Mouse (Mus musculus) olfactory bulb, adult 2 months (tissue): ENCODE measurements around the gene Slc27a1. TPM values are rescaled to one million over a fixed set of nuclear protein-coding genes. Genes with fewer than 3 reads are reported as not detected.

Source experiments
- H3K27ac ChIP-seq: fragments of 200-500 bp; 2 replicates; pipeline ENCODE4 v1.5.1; 2012; ENCODE audit warnings: low read depth, low read length; ENCODE audit not compliant: insufficient read depth
- H3K4me1 ChIP-seq: fragments of 200-500 bp; 2 replicates; pipeline ENCODE4 v1.6.1; 2012; ENCODE audit warnings: low read length; ENCODE audit not compliant: control insufficient read depth, insufficient read depth
- H3K4me3 ChIP-seq: fragments of 200-500 bp; 2 replicates; pipeline ENCODE4 v1.5.1; 2012; ENCODE audit warnings: mild to moderate bottlenecking, low read depth, low read length, moderate library complexity; ENCODE audit not compliant: insufficient read depth
- CTCF ChIP-seq: fragments of 200-500 bp; IDR thresholded peaks from 2 replicates; pipeline ENCODE4 v1.5.1; 2012; ENCODE audit warnings: low read depth, mild to moderate bottlenecking, low read length, moderate library complexity; ENCODE audit not compliant: insufficient read depth
- POLR2A ChIP-seq: fragments of 200-500 bp; IDR thresholded peaks from 2 replicates; pipeline ENCODE4 v1.6.1; 2012; ENCODE audit warnings: mild to moderate bottlenecking, low read depth, low read length, moderate library complexity; ENCODE audit not compliant: insufficient read depth
- WGBS: fragments of 180-500 bp; shearing (Covaris S2); methylation state at CpG from one replicate; pipeline ENCODE4 v1.1.7; 2018; 5-methylcytosine and 5-hydroxymethylcytosine counted together
- polyA plus RNA-seq: library from polyadenylated mRNA; stranded (reverse); fragments of >200 nt; gene quantifications from 2 replicates; pipeline ENCODE4 v1.2.4, GENCODE M21; 2012; ENCODE audit warnings: low replicate concordance; ENCODE audit not compliant: missing spikeins, insufficient read depth, insufficient read length

Slc27a1 gene
- polyA plus RNA-seq, 1 experiment, result not detected

GRCm38 (mm10) chr8:71552770-71553169 lies 15.9 kb upstream of the Slc27a1 start:
- Histone ChIP-seq H3K4me3 (no peak overlapping the region), H3K27ac (no peak overlapping the region), H3K4me1 (no peaks in the 10 kb centered on the region)
- WGBS, result 79% methylated on average over 6 of the region's 6 CpGs
- TF ChIP-seq POLR2A (no peak), CTCF (no peak)

- WGBS, result 61% methylated on average over 6 of the region's 6 CpGs
- Histone ChIP-seq H3K27ac (no peak overlapping the region), H3K4me3 (no peak overlapping the region), H3K4me1 (peaks cover 7% of the 10 kb centered on the region)
- no peak for TF ChIP-seq CTCF
- TF ChIP-seq POLR2A, result no peak
These were observed 14.7 kb upstream of the Slc27a1 start for GRCm38 (mm10) chr8:71554001-71554400.

GRCm38 (mm10) chr8:71554644-71555043 lies 14.0 kb upstream of the Slc27a1 start:
- Histone ChIP-seq H3K27ac (no peak overlapping the region), H3K4me3 (no peak overlapping the region), H3K4me1 (peaks cover 10% of the 10 kb centered on the region)
- 95% methylated on average over 2 of the region's 2 CpGs for WGBS
- TF ChIP-seq POLR2A (no peak), CTCF (no peak)

DNA sequence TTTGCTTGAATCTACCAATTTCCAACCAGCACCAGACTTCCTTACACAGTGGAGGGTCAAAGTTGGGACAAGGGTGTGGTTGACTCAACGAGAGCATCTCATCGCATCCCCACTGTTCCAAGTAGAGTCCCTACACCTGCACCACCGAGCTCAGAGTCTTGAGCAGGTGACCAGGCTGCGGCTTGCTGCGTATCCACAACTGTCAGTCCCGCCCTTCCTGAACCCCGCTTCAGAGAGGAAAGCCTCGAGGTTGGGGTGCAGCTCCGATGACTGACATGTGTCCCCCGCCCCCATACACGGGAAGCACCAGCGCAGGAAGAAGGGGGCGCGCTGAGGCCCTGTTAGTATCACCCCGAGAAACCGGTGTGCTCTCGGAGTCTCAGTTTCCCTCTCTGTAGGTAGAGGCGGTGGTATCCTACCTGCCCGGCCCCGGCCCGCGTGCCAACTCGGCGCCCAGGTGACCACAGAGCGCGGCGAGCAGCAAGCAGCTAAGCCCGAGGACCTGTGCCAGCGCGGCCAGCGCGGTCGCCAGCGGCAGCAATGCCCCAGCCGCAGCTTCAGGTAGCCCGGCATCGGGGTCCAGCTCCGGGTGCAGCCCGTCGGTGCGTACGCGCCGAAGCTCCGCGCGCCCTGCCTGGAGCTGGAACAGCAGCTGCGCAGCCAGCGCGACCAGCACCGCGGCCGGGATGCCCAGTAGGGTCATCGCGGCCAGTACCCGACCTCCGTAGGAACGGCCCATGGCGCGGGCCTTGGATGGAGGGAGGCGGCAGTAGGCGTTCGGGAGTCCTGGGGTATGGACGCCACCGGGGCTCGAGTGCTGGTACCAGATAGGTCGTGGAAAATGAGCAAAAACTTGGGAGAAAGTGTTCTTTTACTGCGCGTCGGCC lies 10.4 kb upstream of the Slc27a1 start, which contains the start of gene Tmem221:
Gene Tmem221 (minus strand): TSS at position 801 of the 887 bp plus-strand sequence.
- TF ChIP-seq POLR2A, result no peak
- TF ChIP-seq CTCF, result no peak
- no peak within 1 kb of the TSS for H3K27ac ChIP-seq
- 6% methylated on average over 70 of the region's 70 CpGs for WGBS
- peaks cover 16% of the 10 kb centered on the region for H3K4me1 ChIP-seq
- peak within 1 kb of the TSS; percentile 2; the same call in 1 of the 2 replicates for H3K4me3 ChIP-seq

- Histone ChIP-seq H3K27ac (no peak overlapping the region), H3K4me3 (0 out of 2 replicates have a peak overlapping the region, but pooled peaks have one; percentile 2), H3K4me1 (peaks cover 16% of the 10 kb centered on the region)
- WGBS, result 5% methylated on average over 24 of the region's 24 CpGs
- TF ChIP-seq POLR2A (no peak), CTCF (no peak)
These were observed 9.6 kb upstream of the Slc27a1 start for GRCm38 (mm10) chr8:71558958-71559690.

GRCm38 (mm10) chr8:71560071-71560470 lies 8.6 kb upstream of the Slc27a1 start:
- TF ChIP-seq POLR2A (no peak), CTCF (no peak)
- no peak overlapping the region for H3K27ac ChIP-seq
- H3K4me3 ChIP-seq, result no peak overlapping the region
- WGBS, result 77% methylated on average over 3 of the region's 3 CpGs
- peaks cover 16% of the 10 kb centered on the region for H3K4me1 ChIP-seq

DNA sequence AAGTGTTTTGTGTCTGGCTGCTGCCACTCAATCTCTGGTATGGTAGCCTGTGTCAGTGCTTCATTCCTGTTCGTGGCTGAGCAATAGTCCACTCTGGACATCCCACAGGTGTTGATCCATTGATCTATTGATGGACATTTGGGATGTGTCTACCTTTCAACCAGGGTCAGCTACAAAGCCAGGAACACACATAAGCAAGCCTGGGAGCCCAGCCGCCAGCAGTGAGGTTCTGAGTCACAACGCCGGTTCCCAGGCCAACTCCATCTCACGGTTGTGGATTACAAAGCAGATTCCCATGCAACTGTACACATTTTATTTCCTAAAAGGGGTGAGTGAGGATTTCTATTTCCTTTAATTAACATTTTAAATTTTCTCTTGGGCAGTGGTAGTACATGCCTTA lies 7.9 kb upstream of the Slc27a1 start:
- H3K4me1 ChIP-seq, result peaks cover 16% of the 10 kb centered on the region
- TF ChIP-seq CTCF (no peak), POLR2A (no peak)
- H3K4me3 ChIP-seq, result no peak overlapping the region
- WGBS, result 82% methylated on average over 5 of the region's 5 CpGs
- H3K27ac ChIP-seq, result no peak overlapping the region

GRCm38 (mm10) chr8:71561401-71561800 lies 7.3 kb upstream of the Slc27a1 start:
- H3K4me1 ChIP-seq, result peaks cover 16% of the 10 kb centered on the region
- WGBS, result 5% methylated on average over 15 of the region's 15 CpGs
- TF ChIP-seq POLR2A, result no peak
- TF ChIP-seq CTCF, result peak; percentile 95

GRCm38 (mm10) chr8:71562751-71563150 lies 5.9 kb upstream of the Slc27a1 start:
- no peak overlapping the region for H3K27ac ChIP-seq
- under 1% methylated on average over 33 of the region's 33 CpGs for WGBS
- H3K4me1 ChIP-seq, result peaks cover 16% of the 10 kb centered on the region
- TF ChIP-seq CTCF (peak; percentile 74; the same call in 1 of the 2 replicates), POLR2A (no peak)
- peak overlapping the region; percentile 18 for H3K4me3 ChIP-seq

More at GRCm38 (mm10) chr8:71561401-71561800, 7.3 kb upstream of the Slc27a1 start:
- Histone ChIP-seq H3K4me3 (no peak overlapping the region), H3K27ac (no peak overlapping the region)
